Mouse (Mus musculus) retina, postnatal 7 days (tissue): ENCODE measurements around the gene Thumpd3.

Experiments
- DNase-seq: peaks from one replicate; pipeline ENCODE4 v3.0.0-alpha.2; 2012; ENCODE audit warnings: low read depth, low spot score

Gene Thumpd3

DNA sequence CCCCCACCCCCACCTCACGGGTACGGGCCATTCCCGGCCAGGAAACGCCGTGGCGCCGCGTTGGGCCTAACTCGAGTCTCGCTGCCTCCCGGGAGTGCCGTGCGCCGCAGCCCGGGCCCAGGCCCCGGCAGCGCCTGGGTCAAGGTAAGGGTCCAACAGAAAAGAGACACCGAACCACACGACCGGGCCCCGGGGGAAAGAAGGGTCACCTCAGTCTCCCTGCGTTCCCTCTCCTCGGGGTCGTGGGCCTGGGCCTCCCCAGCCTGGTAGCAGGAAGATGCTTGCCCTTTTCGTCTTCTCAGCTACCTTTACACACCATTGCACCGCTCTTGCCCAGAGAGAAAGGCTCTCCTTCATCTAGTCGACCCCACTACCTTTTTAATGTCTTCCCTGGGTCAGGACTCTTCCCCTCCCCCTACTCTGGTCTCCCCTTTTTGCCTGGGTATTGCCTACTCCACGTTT is 31.6 kb downstream of the Thumpd3 start:
- DNase-seq: no peak

- no peak for DNase-seq
Measured at GRCm38 (mm10) chr6:113078031-113078721, 32.2 kb downstream of the Thumpd3 start.

- no peak for DNase-seq
Measured at GRCm38 (mm10) chr6:113079492-113079891, 33.5 kb downstream of the Thumpd3 start.

GRCm38 (mm10) chr6:113082229-113082628 is 36.2 kb downstream of the Thumpd3 start:
- DNase-seq: no peak

GRCm38 (mm10) chr6:113084590-113084989 is 38.6 kb downstream of the Thumpd3 start:
- DNase-seq: no peak

DNA sequence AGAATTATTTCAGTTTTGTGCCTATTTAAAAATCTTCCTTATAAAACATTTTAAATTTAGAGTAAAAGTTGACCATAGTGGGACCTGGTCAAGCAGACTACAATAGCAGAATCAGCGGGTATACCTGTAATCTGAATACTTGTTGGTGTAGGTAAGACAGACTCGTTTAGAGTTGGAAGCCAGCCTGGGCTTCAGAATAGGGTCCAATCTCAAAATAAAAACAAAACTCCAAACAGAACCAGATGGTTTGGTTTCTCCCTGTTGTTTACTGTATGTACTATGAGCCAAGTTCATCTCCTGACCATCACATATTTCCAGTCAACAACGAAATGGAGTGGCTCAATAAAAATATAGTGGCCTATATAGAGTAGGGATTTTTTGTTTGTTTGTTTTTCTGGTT is 47.2 kb downstream of the Thumpd3 start:
- no peak for DNase-seq

DNA sequence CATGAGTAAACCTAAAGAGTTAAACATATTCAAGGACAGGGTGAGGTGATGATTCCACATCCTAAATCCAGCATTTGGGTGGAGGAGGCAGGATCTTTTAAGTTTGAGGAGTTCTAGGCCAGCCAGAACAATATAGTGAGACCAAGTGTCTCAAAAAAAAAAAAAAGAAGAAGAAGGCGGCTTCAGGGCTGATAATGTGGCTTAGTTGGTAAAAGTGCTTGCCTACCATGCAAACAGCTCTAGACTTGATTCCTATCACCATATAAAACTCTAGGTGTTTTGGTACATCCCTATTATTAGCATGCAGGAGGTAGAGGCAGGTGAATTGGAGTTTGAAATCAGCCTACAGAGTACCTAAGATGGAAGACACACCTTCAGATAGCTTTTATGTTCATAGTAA is 49.5 kb downstream of the Thumpd3 start:
- DNase-seq: no peak

DNA sequence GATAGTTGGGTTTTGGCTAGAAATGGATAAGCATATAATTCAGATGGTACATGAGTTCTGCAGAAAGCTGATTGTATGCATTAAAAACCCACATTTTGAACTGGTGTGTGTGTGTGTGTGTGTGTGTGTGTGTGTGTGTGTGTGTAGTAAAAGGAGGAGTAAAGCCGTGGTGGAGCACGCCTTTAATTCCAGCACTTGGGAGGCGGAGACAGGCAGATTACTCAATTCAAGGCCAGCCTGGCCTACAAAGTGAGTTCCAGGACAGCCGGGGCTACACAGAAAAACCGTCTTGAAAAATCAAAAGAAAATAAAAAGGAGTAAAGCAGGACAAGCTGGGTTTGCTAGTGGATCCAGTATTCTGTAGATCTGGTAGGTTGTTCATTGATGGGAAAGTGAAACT is 51.6 kb downstream of the Thumpd3 start:
- no peak for DNase-seq

GRCm38 (mm10) chr6:113099640-113100289 is 53.7 kb downstream of the Thumpd3 start:
- DNase-seq: peak; percentile 46

- no peak for DNase-seq
Measured at GRCm38 (mm10) chr6:113102541-113102940, 56.5 kb downstream of the Thumpd3 start.

DNA sequence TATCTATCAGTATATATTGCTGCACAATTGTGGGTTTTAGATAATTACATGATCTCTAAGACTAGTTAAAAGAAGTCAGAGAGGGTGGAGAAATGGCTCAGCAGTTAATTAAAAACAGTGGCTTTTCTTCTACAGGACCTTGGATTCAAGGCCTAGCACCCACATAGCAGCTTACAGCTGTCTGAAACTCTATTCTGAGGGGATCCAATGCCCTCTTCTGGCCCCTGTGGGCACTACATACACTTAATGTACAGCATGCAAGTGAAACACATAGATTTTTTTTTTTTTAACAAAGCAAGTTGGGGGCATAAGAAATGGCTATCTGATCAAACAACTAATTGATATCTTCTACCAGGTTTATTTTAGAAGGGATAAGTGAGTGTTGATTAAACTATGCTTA is 57.7 kb downstream of the Thumpd3 start:
- DNase-seq: peak; percentile 37

- DNase-seq: no peak
Measured at GRCm38 (mm10) chr6:113109378-113109777, 63.4 kb downstream of the Thumpd3 start.

- DNase-seq: no peak
Measured at GRCm38 (mm10) chr6:113109956-113110355, 63.9 kb downstream of the Thumpd3 start.
